Mouse (Mus musculus) myocyte (in vitro differentiated cells): ENCODE data around the gene Htr2a. TPM values are rescaled to one million over a fixed set of nuclear protein-coding genes. Genes with fewer than 3 reads are reported as not detected.
A peak's percentile ranks its signal among the peaks of the same experiment; 100 is the strongest.

Experiments used
- H3K27me3 ChIP-seq: one replicate; pipeline ENCODE4 v1.6.1; 2011; ENCODE audit not compliant: control insufficient read depth, insufficient read depth, insufficient read length
- H3K36me3 ChIP-seq: one replicate; pipeline ENCODE4 v1.6.1; 2011; ENCODE audit not compliant: control insufficient read depth, insufficient read depth
- H3K4me2 ChIP-seq: one replicate; pipeline ENCODE4 v1.6.1; 2011; ENCODE audit warnings: low read depth, control low read depth
- H3K4me3 ChIP-seq: one replicate; pipeline ENCODE4 v1.5.1; 2011; ENCODE audit warnings: mild to moderate bottlenecking, control low read depth, moderate library complexity
- H3K79me2 ChIP-seq: one replicate; pipeline ENCODE4 v1.6.1; 2011; ENCODE audit not compliant: control insufficient read depth, insufficient read depth
- H3ac ChIP-seq: one replicate; pipeline ENCODE4 v1.6.1; 2011; ENCODE audit not compliant: control insufficient read depth, insufficient read length
- CEBPB ChIP-seq: IDR thresholded peaks from 2 replicates; pipeline ENCODE4 v1.6.1; 2011; ENCODE audit warnings: mild to moderate bottlenecking, moderate library complexity; ENCODE audit not compliant: poor library complexity, insufficient read depth, severe bottlenecking
- E2F4 ChIP-seq: IDR thresholded peaks from one replicate; pipeline ENCODE4 v1.6.1; 2011; ENCODE audit warnings: mild to moderate bottlenecking, control low read depth, moderate library complexity; ENCODE audit not compliant: insufficient read depth
- MAX ChIP-seq: IDR thresholded peaks from one replicate; pipeline ENCODE4 v1.6.1; 2011; ENCODE audit warnings: low read depth, mild to moderate bottlenecking, control low read depth
- MYOD1 ChIP-seq, 3 experiments: IDR thresholded peaks; one replicate each; pipeline ENCODE4 v1.6.1; 2011; ENCODE audit warnings: control low read depth in 2 of 3, low read depth in 2 of 3, mild to moderate bottlenecking in 2 of 3, moderate library complexity in 1 of 3; ENCODE audit not compliant: insufficient read length in 2 of 3, control insufficient read depth in 1 of 3
- MYOG ChIP-seq, 3 experiments: IDR thresholded peaks; one replicate each; pipeline ENCODE4 v1.6.1; 2011; ENCODE audit warnings: control low read depth in 2 of 3, low read depth in 2 of 3, mild to moderate bottlenecking in 2 of 3; ENCODE audit not compliant: insufficient read length in 2 of 3, control insufficient read depth in 1 of 3, insufficient read depth in 1 of 3
- POLR2A ChIP-seq: IDR thresholded peaks from one replicate; pipeline ENCODE4 v1.6.1; 2011; ENCODE audit warnings: low read depth, mild to moderate bottlenecking, control low read depth, moderate library complexity; ENCODE audit not compliant: insufficient read length
- POLR2AphosphoS2 ChIP-seq: IDR thresholded peaks from one replicate; pipeline ENCODE4 v1.6.1; 2011; ENCODE audit warnings: low read depth, control low read depth; ENCODE audit not compliant: insufficient read length
- REST ChIP-seq: IDR thresholded peaks from one replicate; pipeline ENCODE4 v1.6.1; 2011; ENCODE audit warnings: mild to moderate bottlenecking, control low read depth, moderate library complexity; ENCODE audit not compliant: insufficient read depth, insufficient read length
- SRF ChIP-seq: IDR thresholded peaks from one replicate; pipeline ENCODE4 v1.6.1; 2011; ENCODE audit warnings: low read depth; ENCODE audit not compliant: control insufficient read depth, insufficient read length
- TCF12 ChIP-seq: IDR thresholded peaks from one replicate; pipeline ENCODE4 v1.6.1; 2011; ENCODE audit warnings: mild to moderate bottlenecking, control low read depth; ENCODE audit not compliant: poor library complexity, insufficient read depth, severe bottlenecking
- TCF3 ChIP-seq: IDR thresholded peaks from one replicate; pipeline ENCODE4 v1.6.1; 2011; ENCODE audit warnings: low read depth, control low read depth; ENCODE audit not compliant: insufficient read length
- USF1 ChIP-seq: IDR thresholded peaks from one replicate; pipeline ENCODE4 v1.6.1; 2011; ENCODE audit warnings: low read depth, mild to moderate bottlenecking, control low read depth, moderate library complexity
- polyA plus RNA-seq: library from polyadenylated mRNA; unstranded; fragments of >200 nt; fragmentation: generic; extraction: Trizol; gene quantifications from one replicate; pipeline ENCODE4 v1.2.1, GENCODE M21; 2012; ENCODE audit warnings: missing spikeins

Gene Htr2a
- polyA plus RNA-seq, 1 experiment = not detected

GRCm38 (mm10) chr14:74703930-74704329 is 63.3 kb downstream of the Htr2a start:
- Histone ChIP-seq H3ac (no peak overlapping the region), H3K36me3 (no peaks in the 10 kb centered on the region), H3K27me3 (no peaks in the 10 kb centered on the region), H3K4me3 (no peak overlapping the region), H3K4me2 (no peak overlapping the region), H3K79me2 (no peaks in the 10 kb centered on the region)
- TF ChIP-seq MYOG (IDR thresholded peaks at IDR 0.05; ENCODE audit: control insufficient read depth in 1 of 3, insufficient read depth in 1 of 3, insufficient read length in 2 of 3, low read depth in 2 of 3) = no peak
- TF ChIP-seq E2F4 = no peak
- TF ChIP-seq USF1 = no peak
- no peak for TF ChIP-seq TCF3
- TF ChIP-seq MAX = no peak
- TF ChIP-seq SRF = no peak
- no peak for TF ChIP-seq REST
- TF ChIP-seq TCF12 = no peak
- no peak for TF ChIP-seq POLR2A
- no peak for TF ChIP-seq CEBPB
- TF ChIP-seq POLR2AphosphoS2 = no peak
- TF ChIP-seq MYOD1 (IDR thresholded peaks at IDR 0.05; ENCODE audit: control insufficient read depth in 1 of 3, insufficient read length in 2 of 3, low read depth in 2 of 3) = no peak

- no peaks in the 10 kb centered on the region for H3K79me2 ChIP-seq
- H3K36me3 ChIP-seq = no peaks in the 10 kb centered on the region
- H3K4me3 ChIP-seq = no peak overlapping the region
- TF ChIP-seq TCF3 = no peak
- TF ChIP-seq POLR2A = no peak
- TF ChIP-seq E2F4 = no peak
- no peak overlapping the region for H3K4me2 ChIP-seq
- no peak overlapping the region for H3ac ChIP-seq
- no peaks in the 10 kb centered on the region for H3K27me3 ChIP-seq
Observed at GRCm38 (mm10) chr14:74709054-74709453, 68.4 kb downstream of the Htr2a start.

GRCm38 (mm10) chr14:74723541-74723940 is 82.9 kb downstream of the Htr2a start:
- Histone ChIP-seq H3K4me3 (no peak overlapping the region), H3K27me3 (peaks cover 6% of the 10 kb centered on the region), H3K4me2 (no peak overlapping the region), H3K36me3 (no peaks in the 10 kb centered on the region), H3K79me2 (no peaks in the 10 kb centered on the region), H3ac (no peak overlapping the region)
- TF ChIP-seq USF1 (no peak), SRF (no peak), POLR2AphosphoS2 (no peak)

- Histone ChIP-seq H3K79me2 (peaks cover 37% of the 10 kb centered on the region), H3ac (peak overlapping the region; percentile 55), H3K27me3 (no peaks in the 10 kb centered on the region), H3K36me3 (peaks cover 12% of the 10 kb centered on the region), H3K4me3 (peak overlapping the region; percentile 64), H3K4me2 (peak overlapping the region; percentile 67)
- TF ChIP-seq MYOG (IDR thresholded peaks at IDR 0.05; ENCODE audit: control insufficient read depth in 1 of 3, insufficient read depth in 1 of 3, insufficient read length in 2 of 3, low read depth in 2 of 3) (no peak), TCF3 (no peak), SRF (no peak), E2F4 (no peak), USF1 (no peak), MYOD1 (IDR thresholded peaks at IDR 0.05; ENCODE audit: control insufficient read depth in 1 of 3, insufficient read length in 2 of 3, low read depth in 2 of 3) (no peak), CEBPB (no peak), MAX (no peak), TCF12 (no peak), POLR2AphosphoS2 (no peak), POLR2A (no peak), REST (no peak)
Observed at GRCm38 (mm10) chr14:74731221-74732078, 90.8 kb downstream of the Htr2a start.

DNA sequence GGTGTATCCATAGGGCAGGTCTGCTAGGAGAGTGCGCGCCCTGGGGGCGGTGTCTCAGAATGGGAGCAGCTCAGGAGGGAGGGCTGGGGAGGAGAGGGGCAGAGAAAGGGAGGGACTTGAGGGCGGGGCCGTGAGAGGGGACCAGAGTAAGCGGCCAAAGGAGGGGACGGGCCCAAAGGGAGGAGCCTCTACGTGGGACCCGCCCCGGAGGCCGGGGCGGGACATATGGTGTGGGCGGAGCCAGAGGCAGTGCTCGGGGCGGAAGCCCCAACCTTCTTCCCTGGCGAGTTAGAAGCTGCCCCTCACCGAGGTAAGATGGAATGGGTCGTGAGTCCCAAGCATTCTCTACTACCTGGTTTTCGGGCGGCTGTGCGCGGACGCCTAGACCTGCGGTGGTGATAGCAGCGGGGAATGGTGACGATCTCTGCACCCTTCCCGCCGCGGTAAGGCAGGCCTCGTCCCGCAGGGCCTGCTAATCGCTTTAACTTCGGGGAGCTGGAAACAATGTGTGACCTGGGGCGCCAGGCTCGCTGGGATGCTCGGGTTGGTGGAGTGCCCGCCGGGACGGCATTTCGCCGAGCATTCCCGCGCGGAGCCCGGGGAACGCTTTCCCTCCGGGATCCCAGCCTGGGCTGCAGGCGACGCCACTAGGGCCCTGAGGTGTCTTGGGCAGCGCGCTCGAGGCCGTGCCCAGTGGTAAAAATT is 91.6 kb downstream of the Htr2a start, which contains the start of gene Esd:
TSS of gene Esd (plus strand) at position 219 of the 705 bp plus-strand sequence.
- TF ChIP-seq USF1 = no peak
- no peak for TF ChIP-seq SRF
- no peak for TF ChIP-seq MYOD1 (IDR thresholded peaks at IDR 0.05; ENCODE audit: control insufficient read depth in 1 of 3, insufficient read length in 2 of 3, low read depth in 2 of 3)
- peak; percentile 62 for TF ChIP-seq POLR2A
- peak; percentile 50 for TF ChIP-seq POLR2AphosphoS2
- TF ChIP-seq TCF12 = no peak
- TF ChIP-seq MAX = no peak
- TF ChIP-seq TCF3 = no peak
- no peak for TF ChIP-seq E2F4
- no peak for TF ChIP-seq CEBPB
- TF ChIP-seq REST = no peak
- no peak for TF ChIP-seq MYOG (IDR thresholded peaks at IDR 0.05; ENCODE audit: control insufficient read depth in 1 of 3, insufficient read depth in 1 of 3, insufficient read length in 2 of 3, low read depth in 2 of 3)
- H3K79me2 ChIP-seq = peaks cover 38% of the 10 kb centered on the region
- peak within 1 kb of the TSS; percentile 55 for H3ac ChIP-seq
- H3K36me3 ChIP-seq = peaks cover 20% of the 10 kb centered on the region
- no peaks in the 10 kb centered on the region for H3K27me3 ChIP-seq
- peak within 1 kb of the TSS; percentile 64 for H3K4me3 ChIP-seq
- peak within 1 kb of the TSS; percentile 73 for H3K4me2 ChIP-seq
